Mouse (Mus musculus) liver, adult 2 months (tissue): ENCODE data around the gene Bmp7. TPM values are rescaled to one million over a fixed set of nuclear protein-coding genes. Genes with fewer than 3 reads are reported as not detected.

Experiments
- DNase-seq: peaks from one replicate; pipeline ENCODE4 v3.0.0-alpha.2; 2011; ENCODE audit warnings: low read depth, low spot score; ENCODE audit errors: extremely low read depth
- H3K27ac ChIP-seq: fragments of 200-500 bp; replicated peaks from 2 replicates; pipeline ENCODE4 v1.5.1; 2012; ENCODE audit warnings: low read depth, mild to moderate bottlenecking, control low read depth, inconsistent platforms, low read length; ENCODE audit not compliant: insufficient read depth
- H3K27me3 ChIP-seq: fragments of 200-500 bp; 2 replicates; pipeline ENCODE4 v1.6.1; 2012; ENCODE audit warnings: mild to moderate bottlenecking, moderate library complexity, low read length, inconsistent platforms; ENCODE audit not compliant: control insufficient read depth, insufficient read depth
- H3K36me3 ChIP-seq: fragments of 200-500 bp; 2 replicates; pipeline ENCODE4 v1.6.1; 2012; ENCODE audit warnings: low read length, inconsistent platforms; ENCODE audit not compliant: control insufficient read depth, insufficient read depth
- H3K4me1 ChIP-seq: fragments of 200-500 bp; 2 replicates; pipeline ENCODE4 v1.6.1; 2011; ENCODE audit warnings: low read length; ENCODE audit not compliant: control insufficient read depth, insufficient read depth
- H3K4me3 ChIP-seq: fragments of 200-500 bp; 2 replicates; pipeline ENCODE4 v1.5.1; 2011; ENCODE audit warnings: low read depth, mild to moderate bottlenecking, control low read depth, low read length, moderate library complexity; ENCODE audit not compliant: insufficient read depth
- H3K79me2 ChIP-seq: fragments of 200-500 bp; 2 replicates; pipeline ENCODE4 v1.6.1; 2012; ENCODE audit warnings: inconsistent platforms, mild to moderate bottlenecking, low read length, moderate library complexity; ENCODE audit not compliant: control insufficient read depth, insufficient read depth
- H3K9ac ChIP-seq: fragments of 200-500 bp; 2 replicates; pipeline ENCODE4 v1.6.1; 2012; ENCODE audit warnings: low read depth, mild to moderate bottlenecking, control low read depth, inconsistent platforms, low read length
- CTCF ChIP-seq: fragments of 200-500 bp; IDR thresholded peaks from 2 replicates; pipeline ENCODE4 v1.5.1; 2011; ENCODE audit warnings: low read depth, low read length, control low read depth
- POLR2A ChIP-seq: fragments of 200-500 bp; IDR thresholded peaks from 2 replicates; pipeline ENCODE4 v1.6.1; 2011; ENCODE audit warnings: low read length, control low read depth; ENCODE audit not compliant: insufficient read depth; ENCODE audit errors: extremely low read depth
- WGBS: fragments of 180-500 bp; shearing (Covaris S2); methylation state at CpG from one replicate; pipeline ENCODE4 v1.1.7; 2018; 5-methylcytosine and 5-hydroxymethylcytosine counted together
- polyA plus RNA-seq: library from polyadenylated mRNA; depleted of rRNA; stranded (reverse); fragments of >200 nt; gene quantifications from 2 replicates; pipeline ENCODE4 v1.2.3, GENCODE M21; 2012
- total RNA-seq: library from RNA; depleted of rRNA; stranded (reverse); fragments of >200 nt; gene quantifications from 2 replicates; pipeline ENCODE4 v1.2.3, GENCODE M21; 2014

Gene Bmp7
- total and polyA plus RNA-seq, 2 experiments, result 0.55 to 1.7 TPM

DNA sequence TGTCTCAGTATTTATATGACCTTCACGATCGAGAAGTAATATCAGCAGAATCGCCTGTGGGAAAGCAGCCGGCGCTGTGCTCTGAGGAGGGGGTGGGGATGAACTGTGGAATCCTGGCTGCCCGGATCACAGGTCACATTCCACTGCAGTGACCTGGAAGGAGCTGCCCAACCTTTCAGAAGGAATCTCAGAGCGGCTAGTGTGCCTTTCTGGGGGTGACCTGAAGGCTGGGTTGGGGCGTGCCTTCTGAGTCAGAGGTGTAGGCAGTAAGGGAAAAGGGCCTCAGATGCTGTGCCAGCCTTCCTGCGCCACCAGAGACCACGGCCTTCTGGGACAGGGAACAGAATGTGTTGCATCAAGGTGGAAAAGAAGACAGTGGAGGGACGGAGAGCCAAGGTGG lies 25.1 kb upstream of the Bmp7 start:
- 40% methylated on average over 11 of the region's 11 CpGs for WGBS
- no peaks in the 10 kb centered on the region for H3K4me1 ChIP-seq
- no peak overlapping the region for H3K9ac ChIP-seq
- no peak for TF ChIP-seq POLR2A
- TF ChIP-seq CTCF, result no peak
- H3K79me2 ChIP-seq, result no peaks in the 10 kb centered on the region
- no peak overlapping the region for H3K27ac ChIP-seq
- H3K27me3 ChIP-seq, result no peaks in the 10 kb centered on the region
- peak; percentile 33 for DNase-seq
- H3K36me3 ChIP-seq, result no peaks in the 10 kb centered on the region
- H3K4me3 ChIP-seq, result no peak overlapping the region

- Histone ChIP-seq H3K4me1 (no peaks in the 10 kb centered on the region), H3K27me3 (no peaks in the 10 kb centered on the region), H3K36me3 (no peaks in the 10 kb centered on the region), H3K79me2 (no peaks in the 10 kb centered on the region), H3K4me3 (no peak overlapping the region), H3K27ac (no peak overlapping the region), H3K9ac (no peak overlapping the region)
- DNase-seq, result peak; percentile 85
- no peak for TF ChIP-seq POLR2A
- no peak for TF ChIP-seq CTCF
- 29% methylated on average over 6 of the region's 6 CpGs for WGBS
These were observed 21.1 kb upstream of the Bmp7 start for GRCm38 (mm10) chr2:172961211-172961610.

GRCm38 (mm10) chr2:172960350-172960749 lies 20.2 kb upstream of the Bmp7 start:
- Histone ChIP-seq H3K9ac (no peak overlapping the region), H3K4me3 (no peak overlapping the region), H3K27me3 (no peaks in the 10 kb centered on the region), H3K27ac (no peak overlapping the region), H3K36me3 (no peaks in the 10 kb centered on the region), H3K4me1 (no peaks in the 10 kb centered on the region), H3K79me2 (no peaks in the 10 kb centered on the region)
- TF ChIP-seq POLR2A (no peak), CTCF (no peak; the same call in 1 of the 2 replicates)
- 93% methylated on average over 3 of the region's 3 CpGs for WGBS
- DNase-seq, result no peak

GRCm38 (mm10) chr2:172959006-172959768 lies 19.1 kb upstream of the Bmp7 start:
- TF ChIP-seq POLR2A (no peak), CTCF (peak; percentile 15; the same call in 1 of the 2 replicates)
- peak; percentile 57 for DNase-seq
- H3K27ac ChIP-seq, result no peak overlapping the region
- H3K79me2 ChIP-seq, result no peaks in the 10 kb centered on the region
- no peaks in the 10 kb centered on the region for H3K27me3 ChIP-seq
- no peak overlapping the region for H3K4me3 ChIP-seq
- H3K4me1 ChIP-seq, result no peaks in the 10 kb centered on the region
- no peaks in the 10 kb centered on the region for H3K36me3 ChIP-seq
- H3K9ac ChIP-seq, result no peak overlapping the region
- WGBS, result 54% methylated on average over 13 of the region's 13 CpGs

- H3K9ac ChIP-seq, result no peak overlapping the region
- no peaks in the 10 kb centered on the region for H3K27me3 ChIP-seq
- no peaks in the 10 kb centered on the region for H3K79me2 ChIP-seq
- no peak for DNase-seq
- H3K4me1 ChIP-seq, result no peaks in the 10 kb centered on the region
- TF ChIP-seq POLR2A (no peak), CTCF (no peak)
- H3K36me3 ChIP-seq, result no peaks in the 10 kb centered on the region
- no peak overlapping the region for H3K27ac ChIP-seq
- WGBS, result 55% methylated on average over 5 of the region's 5 CpGs
- no peak overlapping the region for H3K4me3 ChIP-seq
These were observed 18.5 kb upstream of the Bmp7 start for GRCm38 (mm10) chr2:172958579-172958978.

- no peak overlapping the region for H3K27ac ChIP-seq
- no peak for DNase-seq
- no peaks in the 10 kb centered on the region for H3K79me2 ChIP-seq
- no peak overlapping the region for H3K4me3 ChIP-seq
- H3K9ac ChIP-seq, result no peak overlapping the region
- H3K36me3 ChIP-seq, result no peaks in the 10 kb centered on the region
- WGBS, result 84% methylated on average over 2 of the region's 2 CpGs
- TF ChIP-seq CTCF, result no peak
- no peak for TF ChIP-seq POLR2A
- H3K27me3 ChIP-seq, result no peaks in the 10 kb centered on the region
- H3K4me1 ChIP-seq, result no peaks in the 10 kb centered on the region
These were observed 11.9 kb upstream of the Bmp7 start for GRCm38 (mm10) chr2:172951976-172952375.
